In genomic region chr11:7213161-7213500, GRCm38 (mm10) we compare ENCODE assay signal across 9 mouse cellular contexts. TPM values are rescaled to one million over a fixed set of nuclear protein-coding genes. Genes with fewer than 3 reads are reported as not detected.
DNase-seq lines count a peak whose midpoint lies in the region; ATAC-seq and TF ChIP-seq lines count a peak whose summit lies in the region.
"Had no signal": no experiment of that assay in that cellular context is flagged by ENCODE, and none has a peak within 500 bp of the region (broad histone marks: within the 10 kb centered on the region; RNA-seq: fewer than 3 reads in every experiment).

No protein-coding gene starts in this region.

- DNase-seq in liver, adult 2 months (ENCODE audit: extremely low read depth, low read depth, low spot score) = no peak
- no peak for DNase-seq in liver
- DNase-seq in forebrain, embryonic 10.5 days (ENCODE audit: extremely low spot score, low spot score) = peak; percentile 18
- no peak for DNase-seq in frontal cortex, postnatal 25 days (ENCODE audit: low spot score in 2 of 2)
- no peak for DNase-seq in embryo, embryonic 10.5 days (ENCODE audit: low spot score)
- DNase-seq in gastrocnemius, postnatal 4 days (ENCODE audit: low spot score in 2 of 2) = no peak

- H3K27me3 ChIP-seq in liver, adult 2 months (ENCODE audit: control insufficient read depth, insufficient read depth, low read length) = peaks cover 8% of the 10 kb centered on the region; the same call in 1 of the 2 replicates
- H3K27me3 ChIP-seq in forebrain, embryonic 10.5 days (ENCODE audit: poor library complexity, severe bottlenecking) = peaks cover 47% of the 10 kb centered on the region
- H3K27me3 ChIP-seq in intestine, embryonic 16.5 days (replicated peaks; ENCODE audit: control insufficient read depth, insufficient read depth, low read length) = peaks cover 34% of the 10 kb centered on the region
- peaks cover 32% of the 10 kb centered on the region for H3K27me3 ChIP-seq in neural tube, embryonic 13.5 days

- peaks cover 5% of the 10 kb centered on the region; the same call in 1 of the 2 replicates for H3K4me1 ChIP-seq in liver, adult 2 months (ENCODE audit: control insufficient read depth, insufficient read depth, low read length)
- H3K4me1 ChIP-seq in forebrain, embryonic 10.5 days = peaks cover 42% of the 10 kb centered on the region
- H3K4me1 ChIP-seq in intestine, embryonic 16.5 days (ENCODE audit: control insufficient read depth, insufficient read depth, low read length) = peaks cover 11% of the 10 kb centered on the region
- H3K4me1 ChIP-seq in neural tube, embryonic 13.5 days (replicated peaks) = peaks cover 39% of the 10 kb centered on the region

- no peaks in the 10 kb centered on the region for H3K36me3 ChIP-seq in liver, adult 2 months (ENCODE audit: control insufficient read depth, insufficient read depth, low read length)
- H3K36me3 ChIP-seq in forebrain, embryonic 10.5 days (replicated peaks) = peaks cover 15% of the 10 kb centered on the region
- H3K36me3 ChIP-seq in intestine, embryonic 16.5 days (ENCODE audit: control insufficient read depth, insufficient read depth, low read length) = no peaks in the 10 kb centered on the region
- H3K36me3 ChIP-seq in neural tube, embryonic 13.5 days = peaks cover 8% of the 10 kb centered on the region; the same call in 1 of the 2 replicates

- no peak for TF ChIP-seq CTCF in liver, adult 2 months (IDR thresholded peaks at IDR 0.05; ENCODE audit: low read depth, low read length)

- H3K9ac ChIP-seq in liver, adult 2 months (ENCODE audit: low read depth, low read length) = peak overlapping the region; percentile 38
- H3K9ac ChIP-seq in intestine, embryonic 16.5 days (ENCODE audit: low read depth, low read length) = peak overlapping the region; percentile 64
- H3K9ac ChIP-seq in neural tube, embryonic 13.5 days = peak overlapping the region; percentile 79

- no peak overlapping the region for H3K27ac ChIP-seq in liver, adult 2 months (replicated peaks; ENCODE audit: insufficient read depth, low read depth, low read length)
- peak overlapping the region; percentile 89 for H3K27ac ChIP-seq in forebrain, embryonic 10.5 days
- H3K27ac ChIP-seq in intestine, embryonic 16.5 days (ENCODE audit: low read length) = no peak overlapping the region
- peak overlapping the region; percentile 91 for H3K27ac ChIP-seq in neural tube, embryonic 13.5 days (replicated peaks)

- H3K4me3 ChIP-seq in liver, adult 2 months (ENCODE audit: insufficient read depth, low read depth, low read length) = peak overlapping the region; percentile 44
- peak overlapping the region; percentile 73 for H3K4me3 ChIP-seq in forebrain, embryonic 10.5 days
- H3K4me3 ChIP-seq in intestine, embryonic 16.5 days (ENCODE audit: low read length) = peak overlapping the region; percentile 64
- H3K4me3 ChIP-seq in neural tube, embryonic 13.5 days = peak overlapping the region; percentile 67

- H3K79me2 ChIP-seq in liver, adult 2 months (ENCODE audit: control insufficient read depth, insufficient read depth, low read length) = no peaks in the 10 kb centered on the region

- no peak for TF ChIP-seq POLR2A in liver, adult 2 months (IDR thresholded peaks at IDR 0.05; ENCODE audit: extremely low read depth, insufficient read depth, low read length)

- WGBS in liver, adult 2 months = 2% methylated on average over 19 of the region's 19 CpGs
- WGBS in forebrain, embryonic 10.5 days = under 1% methylated on average over 19 of the region's 19 CpGs
- WGBS in intestine, embryonic 16.5 days = 2% methylated on average over 19 of the region's 19 CpGs
- WGBS in neural tube, embryonic 13.5 days = 1% methylated on average over 19 of the region's 19 CpGs

- H3K9me3 ChIP-seq in forebrain, embryonic 10.5 days = no peaks in the 10 kb centered on the region
- no peaks in the 10 kb centered on the region for H3K9me3 ChIP-seq in intestine, embryonic 16.5 days (ENCODE audit: control insufficient read depth, low read length)
- H3K9me3 ChIP-seq in neural tube, embryonic 13.5 days = no peaks in the 10 kb centered on the region

- H3K4me2 ChIP-seq in intestine, embryonic 16.5 days (ENCODE audit: low read depth, low read length) = peak overlapping the region; percentile 91
- peak overlapping the region; percentile 90 for H3K4me2 ChIP-seq in neural tube, embryonic 13.5 days

- no peak for ATAC-seq in intestine, embryonic 16.5 days
- ATAC-seq in neural tube, embryonic 13.5 days (ENCODE audit: low read depth) = no peak

RNA-seq across cellular contexts. Expression of gene Igfbp3, which starts 0.6 kb away (rescaled TPM):
- 17.7 and 34.6 TPM in 2 replicates for total RNA-seq in liver, adult 2 months (2014; rRNA removed)
- polyA plus RNA-seq in liver, adult 2 months (2012; rRNA removed) = 23.5 and 31.2 TPM in 2 replicates
- polyA plus RNA-seq in forebrain, embryonic 10.5 days (2016; fragmentation: Nextera tagmentation; extraction: Ambion mirVana) = 16.4 and 16.6 TPM in 2 replicates
- 24.0 and 39.8 TPM in 2 replicates for polyA plus RNA-seq in intestine, embryonic 16.5 days (2015; fragmentation: Nextera tagmentation; extraction: Ambion mirVana)
- polyA plus RNA-seq in neural tube, embryonic 13.5 days (2015; fragmentation: Nextera tagmentation; extraction: Ambion mirVana) = 20.6 and 27.6 TPM in 2 replicates
- total RNA-seq in gastrocnemius, postnatal 4 days (2021) = 100 to 1,000 TPM; 149 to 168 TPM

RNA-seq across cellular contexts. Expression of gene Igfbp1, which starts 15.5 kb away (rescaled TPM):
- total RNA-seq in liver, adult 2 months (2014; rRNA removed) = 89.1 and 176 TPM in 2 replicates
- polyA plus RNA-seq in liver, adult 2 months (2012; rRNA removed) = 17.1 and 50.9 TPM in 2 replicates
- polyA plus RNA-seq in forebrain, embryonic 10.5 days (2016; fragmentation: Nextera tagmentation; extraction: Ambion mirVana) = 0.10 and 0.24 TPM in 2 replicates
- polyA plus RNA-seq in intestine, embryonic 16.5 days (2015; fragmentation: Nextera tagmentation; extraction: Ambion mirVana) = 3.3 and 6.4 TPM in 2 replicates
- polyA plus RNA-seq in neural tube, embryonic 13.5 days (2015; fragmentation: Nextera tagmentation; extraction: Ambion mirVana) = 0.32 and 0.38 TPM in 2 replicates
- total RNA-seq in gastrocnemius, postnatal 4 days (2021) = 1 to 10 TPM in 1 of 2 experiments, under 1 TPM in 1; 0.29 to 2.8 TPM

RNA-seq across cellular contexts. Expression of gene Gm11985, which starts 24.8 kb away (rescaled TPM):
- total RNA-seq in liver, adult 2 months (2014; rRNA removed) = not detected in 2 replicates
- not detected in 2 replicates for polyA plus RNA-seq in liver, adult 2 months (2012; rRNA removed)
- polyA plus RNA-seq in forebrain, embryonic 10.5 days (2016; fragmentation: Nextera tagmentation; extraction: Ambion mirVana) = not detected in 2 replicates
- not detected in 2 replicates for polyA plus RNA-seq in intestine, embryonic 16.5 days (2015; fragmentation: Nextera tagmentation; extraction: Ambion mirVana)
- not detected in 2 replicates for polyA plus RNA-seq in neural tube, embryonic 13.5 days (2015; fragmentation: Nextera tagmentation; extraction: Ambion mirVana)
- not detected for total RNA-seq in gastrocnemius, postnatal 4 days (2021)
- polyA plus RNA-seq: frontal cortex, adult 2 months had no signal

Comparison
In these comparisons a context has a peak if more than half of its experiments do, and no peak if none do; other contexts are left out.
1. H3K27ac ChIP-seq: peak in forebrain, embryonic 10.5 days (single experiment) and neural tube, embryonic 13.5 days (single experiment); none in liver, adult 2 months (single experiment) and intestine, embryonic 16.5 days (single experiment).
2. Peak in every context shown above with its lines, with median percentiles within 50 percentile points of each other: H3K4me3 ChIP-seq and H3K9ac ChIP-seq.